Mouse (Mus musculus) liver, embryonic 14.5 days (tissue): Measurements from ENCODE around the gene Serhl.
A peak's percentile ranks its signal among the peaks of the same experiment; 100 is the strongest.

Experiments used
- CTCF ChIP-seq: IDR thresholded peaks from 2 replicates; pipeline ENCODE4 v1.5.1; 2016; ENCODE audit warnings: antibody characterized with exemption, low read depth, control low read depth
- EP300 ChIP-seq: IDR thresholded peaks from 2 replicates; pipeline ENCODE4 v1.6.1; 2016; ENCODE audit warnings: antibody characterized with exemption, low read depth

- TF ChIP-seq CTCF (no peak), EP300 (peak; percentile 81)
These were observed 75.7 kb downstream of the Serhl start for GRCm38 (mm10) chr15:83164971-83165471.
